Mouse (Mus musculus) liver, postnatal 0 days (tissue): Measurements from ENCODE around the gene Olfr372.

Experiments used
- CTCF ChIP-seq: sonication (generic); IDR thresholded peaks from 2 replicates; pipeline ENCODE4 v1.5.1; 2016; ENCODE audit warnings: antibody characterized with exemption, low read depth
- EP300 ChIP-seq: IDR thresholded peaks from 2 replicates; pipeline ENCODE4 v1.6.1; 2016; ENCODE audit warnings: antibody characterized with exemption, low read depth, mild to moderate bottlenecking

GRCm38 (mm10) chr8:72006763-72007162, 34.3 kb upstream of the Olfr372 start:
- no peak for TF ChIP-seq CTCF
- no peak for TF ChIP-seq EP300
